In genomic region chr7:98823896-98824822, GRCm38 (mm10) we compare ENCODE assay signal across 20 mouse cellular contexts. TPM values are rescaled to one million over a fixed set of nuclear protein-coding genes. Genes with fewer than 3 reads are reported as not detected.
DNase-seq lines count a peak whose midpoint lies in the region; ATAC-seq and TF ChIP-seq lines count a peak whose summit lies in the region.
"Had no signal": no experiment of that assay in that cellular context is flagged by ENCODE, and none has a peak within 500 bp of the region (broad histone marks: within the 10 kb centered on the region; RNA-seq: fewer than 3 reads in every experiment).

No protein-coding gene starts in this region.

- H3K9ac ChIP-seq in hindbrain, embryonic 16.5 days (ENCODE audit: low read depth, low read length): no peak overlapping the region
- no peak overlapping the region for H3K9ac ChIP-seq in limb, embryonic 15.5 days
- H3K9ac ChIP-seq: embryonic facial prominence, embryonic 13.5 days; forebrain, embryonic 13.5 days; intestine, embryonic 15.5 days had no signal

- no peaks in the 10 kb centered on the region for H3K9me3 ChIP-seq in heart, embryonic 10.5 days
- no peaks in the 10 kb centered on the region for H3K9me3 ChIP-seq in hindbrain, embryonic 10.5 days
- no peaks in the 10 kb centered on the region for H3K9me3 ChIP-seq in hindbrain, embryonic 16.5 days (ENCODE audit: control insufficient read depth, low read length)
- H3K9me3 ChIP-seq in limb, embryonic 15.5 days: no peaks in the 10 kb centered on the region
- no peaks in the 10 kb centered on the region for H3K9me3 ChIP-seq in limb, embryonic 10.5 days (replicated peaks)
- H3K9me3 ChIP-seq: embryonic facial prominence, embryonic 13.5 days; forebrain, embryonic 13.5 days; intestine, embryonic 15.5 days had no signal

- no peak for TF ChIP-seq CTCF in brain, embryonic 14.5 days (IDR thresholded peaks at IDR 0.05; ENCODE audit: borderline replicate concordance, extremely low read depth, insufficient read depth, insufficient read length)

- H3K4me3 ChIP-seq in heart, embryonic 10.5 days: no peak overlapping the region
- H3K4me3 ChIP-seq in hindbrain, embryonic 10.5 days: no peak overlapping the region
- H3K4me3 ChIP-seq in hindbrain, embryonic 16.5 days (ENCODE audit: low read length): no peak overlapping the region
- no peak overlapping the region for H3K4me3 ChIP-seq in limb, embryonic 15.5 days
- H3K4me3 ChIP-seq in limb, embryonic 10.5 days: no peak overlapping the region
- H3K4me3 ChIP-seq: embryonic facial prominence, embryonic 13.5 days; forebrain, embryonic 13.5 days; gastrocnemius, adult 2 months; intestine, embryonic 15.5 days had no signal

- TF ChIP-seq POLR2A in brain, embryonic 14.5 days (IDR thresholded peaks at IDR 0.05; ENCODE audit: borderline replicate concordance, extremely low read depth, insufficient read depth, insufficient read length, poor library complexity, severe bottlenecking): no peak

- no peak for DNase-seq in heart, embryonic 10.5 days (ENCODE audit: low spot score)
- DNase-seq in heart, adult 8-10 months (ENCODE audit: low spot score): no peak
- no peak for DNase-seq in hindbrain, embryonic 10.5 days (ENCODE audit: low spot score)
- DNase-seq in limb, embryonic 10.5 days (ENCODE audit: low spot score): no peak
- peak; percentile 5 for DNase-seq in brain, embryonic 14.5 days (ENCODE audit: low read depth)
- no peak for DNase-seq in left cerebral cortex, postnatal 25 days (ENCODE audit: low spot score in 2 of 2)
- DNase-seq: adrenal gland, postnatal 14 days; cerebellum, adult 18-20 months; cerebellum, postnatal 25 days; gastrocnemius, adult 2 months; gastrocnemius, postnatal 25 days; kidney, adult 2 months had no signal

- H3K4me1 ChIP-seq in heart, embryonic 10.5 days: peaks cover 61% of the 10 kb centered on the region
- peaks cover 43% of the 10 kb centered on the region for H3K4me1 ChIP-seq in hindbrain, embryonic 10.5 days (replicated peaks)
- H3K4me1 ChIP-seq in hindbrain, embryonic 16.5 days (ENCODE audit: control insufficient read depth, insufficient read depth, low read depth, low read length): no peaks in the 10 kb centered on the region
- peaks cover 24% of the 10 kb centered on the region for H3K4me1 ChIP-seq in limb, embryonic 15.5 days
- peaks cover 48% of the 10 kb centered on the region for H3K4me1 ChIP-seq in limb, embryonic 10.5 days

- H3K27me3 ChIP-seq in heart, embryonic 10.5 days (ENCODE audit: insufficient read depth, poor library complexity, severe bottlenecking): peaks cover 41% of the 10 kb centered on the region
- H3K27me3 ChIP-seq in hindbrain, embryonic 10.5 days (ENCODE audit: insufficient read depth, poor library complexity, severe bottlenecking): peaks cover 26% of the 10 kb centered on the region
- H3K27me3 ChIP-seq in hindbrain, embryonic 16.5 days (replicated peaks; ENCODE audit: control insufficient read depth, insufficient read depth, low read length): no peaks in the 10 kb centered on the region; the same call in 1 of the 2 replicates
- 0 out of 2 replicates have a peak, but pooled peaks cover 7% of the 10 kb centered on the region for H3K27me3 ChIP-seq in limb, embryonic 15.5 days
- peaks cover 74% of the 10 kb centered on the region for H3K27me3 ChIP-seq in limb, embryonic 10.5 days (ENCODE audit: low read depth, poor library complexity, severe bottlenecking)
- H3K27me3 ChIP-seq: embryonic facial prominence, embryonic 13.5 days; forebrain, embryonic 13.5 days; intestine, embryonic 15.5 days; Patski had no signal

- 44% methylated on average over 15 of the region's 15 CpGs for WGBS in heart, embryonic 10.5 days
- WGBS in hindbrain, embryonic 10.5 days: 70% methylated on average over 15 of the region's 15 CpGs
- WGBS in hindbrain, embryonic 16.5 days: 72% methylated on average over 15 of the region's 15 CpGs
- 66% methylated on average over 15 of the region's 15 CpGs for WGBS in limb, embryonic 15.5 days
- 60% methylated on average over 15 of the region's 15 CpGs for WGBS in limb, embryonic 10.5 days

- intact Hi-C loops in left cerebral cortex, postnatal 25 days (cut with DNase I): no loop called here

- peak overlapping the region; percentile 80 for H3K27ac ChIP-seq in heart, embryonic 10.5 days
- H3K27ac ChIP-seq in hindbrain, embryonic 10.5 days: 0 out of 2 replicates have a peak overlapping the region, but pooled peaks have one; percentile 29
- no peak overlapping the region for H3K27ac ChIP-seq in hindbrain, embryonic 16.5 days (ENCODE audit: low read depth, low read length)
- H3K27ac ChIP-seq in limb, embryonic 15.5 days: no peak overlapping the region
- H3K27ac ChIP-seq in limb, embryonic 10.5 days: no peak overlapping the region
- H3K27ac ChIP-seq: embryonic facial prominence, embryonic 13.5 days; forebrain, embryonic 13.5 days; gastrocnemius, adult 2 months; intestine, embryonic 15.5 days had no signal

- ATAC-seq in hindbrain, embryonic 16.5 days: no peak
- peak; percentile 59; the same call in 1 of the 2 replicates for ATAC-seq in limb, embryonic 15.5 days (ENCODE audit: insufficient number of reproducible peaks, low FRiP score, low TSS enrichment, low read depth)
- ATAC-seq: activated CD4-positive, CD25-positive, alpha-beta regulatory T cell, adult 4 months; forebrain, embryonic 13.5 days; intestine, embryonic 15.5 days; Patski had no signal

- no peaks in the 10 kb centered on the region for H3K36me3 ChIP-seq in heart, embryonic 10.5 days
- H3K36me3 ChIP-seq in hindbrain, embryonic 10.5 days: no peaks in the 10 kb centered on the region
- no peaks in the 10 kb centered on the region for H3K36me3 ChIP-seq in hindbrain, embryonic 16.5 days (ENCODE audit: control insufficient read depth, insufficient read depth, low read length)
- H3K36me3 ChIP-seq in limb, embryonic 15.5 days: no peaks in the 10 kb centered on the region
- no peaks in the 10 kb centered on the region for H3K36me3 ChIP-seq in limb, embryonic 10.5 days
- H3K36me3 ChIP-seq: embryonic facial prominence, embryonic 13.5 days; intestine, embryonic 15.5 days had no signal

- H3K4me2 ChIP-seq in hindbrain, embryonic 16.5 days (ENCODE audit: low read length): no peak overlapping the region
- no peak overlapping the region for H3K4me2 ChIP-seq in limb, embryonic 15.5 days
- H3K4me2 ChIP-seq: embryonic facial prominence, embryonic 13.5 days; forebrain, embryonic 13.5 days; intestine, embryonic 15.5 days had no signal

RNA-seq across cellular contexts. Expression of gene Wnt11, which starts 10.8 kb away (rescaled TPM):
- 29.0 and 29.4 TPM in 2 replicates for polyA plus RNA-seq in heart, embryonic 10.5 days (2016; fragmentation: Nextera tagmentation; extraction: Ambion mirVana)
- total RNA-seq in heart, adult 8-10 months (2022): 1 to 10 TPM; 4.2 to 7.8 (median 6.4) TPM
- polyA plus RNA-seq in hindbrain, embryonic 10.5 days (2016; fragmentation: Nextera tagmentation; extraction: Ambion mirVana): 0.66 and 1.9 TPM in 2 replicates
- 1.4 and 2.7 TPM in 2 replicates for polyA plus RNA-seq in hindbrain, embryonic 16.5 days (2015; fragmentation: Nextera tagmentation; extraction: Ambion mirVana)
- 23.2 and 29.1 TPM in 2 replicates for polyA plus RNA-seq in limb, embryonic 15.5 days (2015; fragmentation: Nextera tagmentation; extraction: Ambion mirVana)
- 10.3 and 19.3 TPM in 2 replicates for polyA plus RNA-seq in limb, embryonic 10.5 days (2016; fragmentation: Nextera tagmentation; extraction: Ambion mirVana)
- 5.4 and 6.2 TPM in 2 replicates for polyA plus RNA-seq in brain, embryonic 14.5 days (2012; rRNA removed)
- total RNA-seq in left cerebral cortex, postnatal 25 days (2021): under 1 TPM; 0.23 to 0.44 TPM
- total RNA-seq: granulocyte monocyte progenitor cell, adult 5-6 weeks had no signal
- polyA plus RNA-seq: activated CD4-positive, CD25-positive, alpha-beta regulatory T cell, adult 4 months had no signal

Comparison
In these comparisons a context has a peak if more than half of its experiments do, and no peak if none do; other contexts are left out.
1. H3K27ac ChIP-seq: peak in heart, embryonic 10.5 days (single experiment) and hindbrain, embryonic 10.5 days (single experiment); none in hindbrain, embryonic 16.5 days (single experiment), limb, embryonic 15.5 days (single experiment) and limb, embryonic 10.5 days (single experiment).